Mouse (Mus musculus) WW6 (cell line): ENCODE data around the gene Fam71d.

Source experiments
- DNase-seq: peaks from one replicate; pipeline ENCODE4 v3.0.0-alpha.2; 2013; ENCODE audit warnings: low read depth, low spot score

Fam71d gene

GRCm38 (mm10) chr12:78773211-78773610 lies 81.9 kb downstream of the Fam71d start:
- no peak for DNase-seq

DNA sequence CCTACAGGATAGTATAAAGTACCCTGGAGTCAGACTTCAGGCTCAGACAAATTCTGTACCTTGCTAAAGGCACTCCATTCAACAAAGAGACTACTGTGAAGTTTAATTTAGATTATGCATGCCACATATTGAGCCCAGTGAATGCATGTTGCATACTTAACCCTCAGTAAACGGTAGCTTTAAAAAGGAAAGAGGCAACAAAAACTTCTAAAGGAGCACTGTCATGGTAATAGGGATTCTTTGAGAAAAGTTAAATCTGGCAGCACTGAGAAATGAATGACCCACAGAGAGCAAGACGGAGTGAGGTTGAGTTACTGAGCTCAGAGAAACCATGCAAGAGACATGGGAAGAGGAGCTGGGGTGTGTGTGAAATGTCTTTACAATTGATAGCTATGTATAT lies 86.6 kb downstream of the Fam71d start:
- no peak for DNase-seq

- no peak for DNase-seq
These were observed 87.2 kb downstream of the Fam71d start for GRCm38 (mm10) chr12:78778423-78779067.
